Mouse (Mus musculus) mouse trophoblast stem cell (cell line): Measurements from ENCODE around the gene St6gal2.

ENCODE experiments used
- in situ Hi-C, 2 experiments: fragments of 300-500 bp; cut with MseI, MboI; formaldehyde crosslinking; loops; 2 replicates in 1 of 2; 3 replicates in 1 of 2; pipeline ENCODE4 v1.15.1; 2025

Gene St6gal2

GRCm38 (mm10) chr17:55445250-55446184 lies at the start of gene St6gal2:
St6gal2 (plus strand) TSS chr17:55445382.
- in situ Hi-C loops: no loop called here

GRCm38 (mm10) chr17:55406043-55406442 lies 39.1 kb upstream of the St6gal2 start:
- in situ Hi-C loops: no loop called here

- in situ Hi-C loops: no loop called here
Observed at GRCm38 (mm10) chr17:55416519-55416918, 28.7 kb upstream of the St6gal2 start.

- in situ Hi-C loops: no loop called here
Observed at GRCm38 (mm10) chr17:55446185-55446527, 974 bp downstream of the St6gal2 start.

- in situ Hi-C loops: no loop called here
Observed at GRCm38 (mm10) chr17:55446698-55447097, 1.5 kb downstream of the St6gal2 start.

GRCm38 (mm10) chr17:55450943-55451342 lies 5.8 kb downstream of the St6gal2 start:
- in situ Hi-C loops: no loop called here

- in situ Hi-C loops: no loop called here
Observed at GRCm38 (mm10) chr17:55454487-55454886, 9.3 kb downstream of the St6gal2 start.

- in situ Hi-C loops: no loop called here
Observed at GRCm38 (mm10) chr17:55460187-55460586, 15.0 kb downstream of the St6gal2 start.

- in situ Hi-C loops: no loop called here
Observed at GRCm38 (mm10) chr17:55467579-55467978, 22.4 kb downstream of the St6gal2 start.

- in situ Hi-C loops: no loop called here
Observed at GRCm38 (mm10) chr17:55468963-55469362, 23.8 kb downstream of the St6gal2 start.

GRCm38 (mm10) chr17:55475974-55476373 lies 30.8 kb downstream of the St6gal2 start:
- in situ Hi-C loops: no loop called here

- in situ Hi-C loops: no loop called here
Observed at GRCm38 (mm10) chr17:55477361-55477760, 32.2 kb downstream of the St6gal2 start.

- in situ Hi-C loops: no loop called here
Observed at GRCm38 (mm10) chr17:55479367-55479766, 34.2 kb downstream of the St6gal2 start.

- in situ Hi-C loops: no loop called here
Observed at GRCm38 (mm10) chr17:55484108-55484870, 39.1 kb downstream of the St6gal2 start.

- in situ Hi-C loops: no loop called here
Observed at GRCm38 (mm10) chr17:55531872-55532271, 86.7 kb downstream of the St6gal2 start.

- in situ Hi-C loops: no loop called here
Observed at GRCm38 (mm10) chr17:55548476-55548875, 103.3 kb downstream of the St6gal2 start.

- in situ Hi-C loops: no loop called here
Observed at GRCm38 (mm10) chr17:55561774-55562173, 116.6 kb downstream of the St6gal2 start.
